Mouse (Mus musculus) layer of hippocampus, adult 18-20 months (tissue): ENCODE measurements at regions not wholly inside any gene's neighbourhood (a gene's known extent, or its start where the extent isn't known, plus 50 kb on each side); places are given as distances from the start of the nearest gene placed in this dataset.
A peak's percentile ranks its signal among the peaks of the same experiment; 100 is the strongest.

Experiments used
- DNase-seq, 2 experiments: peaks; one replicate each; pipeline ENCODE4 v3.0.0; 2022; ENCODE audit warnings: low spot score in 2 of 2

- no peak for DNase-seq
These were observed 98.8 kb upstream of the Mapk10 start for GRCm38 (mm10) chr5:103309806-103310525.

- peak; percentile 9 to 57 for DNase-seq
These were observed 94.7 kb upstream of the Mapk10 start for GRCm38 (mm10) chr5:103305716-103306447.

- DNase-seq = no peak
These were observed 93.8 kb upstream of the Mapk10 start for GRCm38 (mm10) chr5:103304975-103305374.

- DNase-seq = no peak
These were observed 91.6 kb upstream of the Mapk10 start for GRCm38 (mm10) chr5:103302744-103303143.

- DNase-seq = no peak
These were observed 90.2 kb upstream of the Mapk10 start for GRCm38 (mm10) chr5:103301303-103301702.

GRCm38 (mm10) chr5:103293953-103294352 is 82.8 kb upstream of the Mapk10 start:
- DNase-seq = no peak

GRCm38 (mm10) chr5:103291691-103292090 is 80.6 kb upstream of the Mapk10 start:
- DNase-seq = no peak

GRCm38 (mm10) chr5:103291219-103291618 is 80.1 kb upstream of the Mapk10 start:
- DNase-seq = no peak

GRCm38 (mm10) chr5:103269206-103269605 is 58.1 kb upstream of the Mapk10 start:
- peak; percentile 8 to 34 for DNase-seq

- DNase-seq = no peak
These were observed 53.8 kb upstream of the Mapk10 start for GRCm38 (mm10) chr5:103264903-103265302.

- DNase-seq = peak; percentile 35 to 66
These were observed 50.3 kb upstream of the Mapk10 start for GRCm38 (mm10) chr5:103261406-103261805.
